Comparison of ENCODE assay signal across 8 mouse cellular contexts in the genomic region with DNA sequence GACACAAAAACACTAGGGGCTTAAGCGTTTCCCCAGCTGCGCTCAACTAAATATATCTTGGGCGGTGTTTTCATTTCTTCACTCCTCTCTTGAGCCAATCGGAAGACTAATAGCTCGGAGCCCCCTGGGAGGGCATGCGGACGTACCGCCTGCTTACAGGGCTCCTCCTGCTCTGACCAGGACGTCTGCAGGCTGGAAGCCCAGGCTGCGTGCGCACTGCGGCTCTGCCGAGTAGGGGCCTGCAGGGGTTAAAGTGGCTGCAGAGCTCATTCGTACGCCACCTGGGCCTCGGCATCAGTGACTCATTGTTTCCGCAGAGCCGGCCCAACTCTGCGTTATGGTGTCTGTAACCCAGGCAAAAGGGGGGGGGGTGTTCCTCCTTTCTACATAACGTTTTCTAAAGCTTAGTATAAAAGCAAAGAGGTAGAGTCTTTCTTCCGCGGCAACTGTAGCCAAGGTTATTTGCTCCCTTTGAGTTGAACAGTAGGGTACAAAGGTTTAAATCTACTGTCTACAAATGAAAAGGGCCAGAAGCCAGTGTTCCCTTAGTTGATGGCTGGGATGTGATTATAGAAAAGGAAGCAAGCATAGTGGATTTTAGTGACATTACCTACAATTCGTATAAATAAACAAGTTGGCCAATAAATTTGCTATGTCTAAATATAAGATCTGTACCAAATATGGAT. TPM values are rescaled to one million over a fixed set of nuclear protein-coding genes. Genes with fewer than 3 reads are reported as not detected.
DNase-seq lines count a peak whose midpoint lies in the region; ATAC-seq and TF ChIP-seq lines count a peak whose summit lies in the region.

No protein-coding gene starts in this region.

- peak; percentile 99 for ATAC-seq in forebrain, embryonic 11.5 days (replicated peaks; ENCODE audit: low FRiP score)
- peak; percentile 99 for ATAC-seq in heart, embryonic 16.5 days (replicated peaks; ENCODE audit: extremely low read depth, insufficient read depth, low FRiP score)
- peak; percentile 97 for ATAC-seq in liver, postnatal 0 days
- ATAC-seq in neural tube, embryonic 13.5 days (ENCODE audit: low read depth) = peak; percentile 97

- TF ChIP-seq CTCF in liver, postnatal 0 days (IDR thresholded peaks at IDR 0.05; ENCODE audit: low read depth) = no peak
- TF ChIP-seq CTCF in testis, adult 2 months (IDR thresholded peaks at IDR 0.05; ENCODE audit: control insufficient read depth, insufficient read depth, insufficient replicate concordance, low read depth, low read length) = no peak

- peaks cover 10% of the 10 kb centered on the region; the same call in 1 of the 2 replicates for H3K4me1 ChIP-seq in forebrain, embryonic 11.5 days (replicated peaks; ENCODE audit: control insufficient read depth, insufficient read depth, low read length)
- peaks cover 29% of the 10 kb centered on the region for H3K4me1 ChIP-seq in heart, embryonic 16.5 days (ENCODE audit: control insufficient read depth, insufficient read depth, low read length)
- H3K4me1 ChIP-seq in liver, postnatal 0 days (ENCODE audit: insufficient read depth) = peaks cover 37% of the 10 kb centered on the region
- peaks cover 49% of the 10 kb centered on the region for H3K4me1 ChIP-seq in neural tube, embryonic 13.5 days (replicated peaks)
- H3K4me1 ChIP-seq in testis, adult 2 months (ENCODE audit: control insufficient read depth, insufficient read depth, low read length) = no peaks in the 10 kb centered on the region; the same call in none of the 2 replicates

- H3K27ac ChIP-seq in forebrain, embryonic 11.5 days (ENCODE audit: low read depth, low read length) = peak overlapping the region; percentile 87
- peak overlapping the region; percentile 99 for H3K27ac ChIP-seq in heart, embryonic 16.5 days (ENCODE audit: low read length)
- peak overlapping the region; percentile 83 for H3K27ac ChIP-seq in liver, postnatal 0 days (ENCODE audit: low read depth)
- H3K27ac ChIP-seq in neural tube, embryonic 13.5 days (replicated peaks) = peak overlapping the region; percentile 92
- H3K27ac ChIP-seq in testis, adult 2 months (ENCODE audit: control insufficient read depth, insufficient read depth, low read depth, low read length) = peak overlapping the region; percentile 69

- H3K4me3 ChIP-seq in forebrain, embryonic 11.5 days (ENCODE audit: low read depth, low read length) = peak overlapping the region; percentile 20
- peak overlapping the region; percentile 45 for H3K4me3 ChIP-seq in heart, embryonic 16.5 days (ENCODE audit: low read length)
- H3K4me3 ChIP-seq in liver, postnatal 0 days (ENCODE audit: low read depth, low read length) = peak overlapping the region; percentile 41
- H3K4me3 ChIP-seq in neural tube, embryonic 13.5 days = peak overlapping the region; percentile 31
- H3K4me3 ChIP-seq in testis, adult 2 months (ENCODE audit: control insufficient read depth, low read depth, low read length) = peak overlapping the region; percentile 15

- peak; percentile 61; the same call in 1 of the 2 replicates for TF ChIP-seq EP300 in liver, postnatal 0 days (IDR thresholded peaks at IDR 0.05; ENCODE audit: low read depth)

- no peak for TF ChIP-seq POLR2A in testis, adult 2 months (IDR thresholded peaks at IDR 0.05; ENCODE audit: control insufficient read depth, low read depth, low read length)

- peak; percentile 77 to 78 for DNase-seq in CD8-positive naive resting alpha-beta T cell, adult 2 months (ENCODE audit: low read depth in 2 of 2, low spot score in 2 of 2)
- DNase-seq in c-Kit-positive CD71-negative TER-119-negative erythroid progenitor cells, embryonic 14.5 days (ENCODE audit: low read depth) = peak; percentile 94
- DNase-seq in forebrain, embryonic 11.5 days (ENCODE audit: low spot score) = peak; percentile 97
- peak; percentile 92 to 93 for DNase-seq in kidney, postnatal 36 days
- DNase-seq in liver, postnatal 0 days = peak; percentile 91

- H3K27me3 ChIP-seq in forebrain, embryonic 11.5 days (ENCODE audit: control insufficient read depth, insufficient read depth, low read length) = no peaks in the 10 kb centered on the region
- no peaks in the 10 kb centered on the region for H3K27me3 ChIP-seq in heart, embryonic 16.5 days (ENCODE audit: control insufficient read depth, insufficient read depth, low read length)
- no peaks in the 10 kb centered on the region for H3K27me3 ChIP-seq in liver, postnatal 0 days (ENCODE audit: insufficient read depth, low read length)
- H3K27me3 ChIP-seq in neural tube, embryonic 13.5 days = no peaks in the 10 kb centered on the region
- H3K27me3 ChIP-seq in testis, adult 2 months (ENCODE audit: control insufficient read depth, insufficient read depth, low read length) = no peaks in the 10 kb centered on the region

- WGBS in forebrain, embryonic 11.5 days = 2% methylated on average over 23 of the region's 23 CpGs
- WGBS in heart, embryonic 16.5 days = 2% methylated on average over 23 of the region's 23 CpGs
- under 1% methylated on average over 23 of the region's 23 CpGs for WGBS in liver, postnatal 0 days (ENCODE audit: insufficient replicate concordance)
- 4% methylated on average over 23 of the region's 23 CpGs for WGBS in neural tube, embryonic 13.5 days

- H3K9me3 ChIP-seq in forebrain, embryonic 11.5 days (ENCODE audit: control insufficient read depth, low read length) = no peaks in the 10 kb centered on the region
- peaks cover 5% of the 10 kb centered on the region; the same call in 1 of the 2 replicates for H3K9me3 ChIP-seq in heart, embryonic 16.5 days (replicated peaks; ENCODE audit: control insufficient read depth, low read length)
- H3K9me3 ChIP-seq in liver, postnatal 0 days (ENCODE audit: low read length) = no peaks in the 10 kb centered on the region
- H3K9me3 ChIP-seq in neural tube, embryonic 13.5 days = no peaks in the 10 kb centered on the region

- H3K9ac ChIP-seq in forebrain, embryonic 11.5 days (ENCODE audit: low read length) = peak overlapping the region; percentile 50; the same call in 1 of the 2 replicates
- peak overlapping the region; percentile 75 for H3K9ac ChIP-seq in heart, embryonic 16.5 days (ENCODE audit: low read length)
- peak overlapping the region; percentile 53 for H3K9ac ChIP-seq in liver, postnatal 0 days (replicated peaks)
- peak overlapping the region; percentile 64 for H3K9ac ChIP-seq in neural tube, embryonic 13.5 days

- no peaks in the 10 kb centered on the region for H3K36me3 ChIP-seq in forebrain, embryonic 11.5 days (ENCODE audit: control insufficient read depth, insufficient read depth, low read length)
- H3K36me3 ChIP-seq in heart, embryonic 16.5 days (ENCODE audit: control insufficient read depth, insufficient read depth) = no peaks in the 10 kb centered on the region
- H3K36me3 ChIP-seq in liver, postnatal 0 days (replicated peaks; ENCODE audit: insufficient read depth, low read length) = no peaks in the 10 kb centered on the region
- H3K36me3 ChIP-seq in neural tube, embryonic 13.5 days = no peaks in the 10 kb centered on the region
- no peaks in the 10 kb centered on the region for H3K36me3 ChIP-seq in testis, adult 2 months (ENCODE audit: control insufficient read depth, insufficient read depth, low read length)

- peak overlapping the region; percentile 53 for H3K4me2 ChIP-seq in forebrain, embryonic 11.5 days (ENCODE audit: low read depth, low read length, severe bottlenecking)
- H3K4me2 ChIP-seq in heart, embryonic 16.5 days (ENCODE audit: low read depth, low read length) = peak overlapping the region; percentile 75
- peak overlapping the region; percentile 75 for H3K4me2 ChIP-seq in liver, postnatal 0 days (ENCODE audit: low read depth, low read length)
- H3K4me2 ChIP-seq in neural tube, embryonic 13.5 days = peak overlapping the region; percentile 62

RNA-seq across cellular contexts. Expression of a gene that starts 53.7 kb away (rescaled TPM):
- polyA plus RNA-seq in forebrain, embryonic 11.5 days (2014; fragmentation: Nextera tagmentation; extraction: Ambion mirVana) = 61.0 and 66.1 TPM in 2 replicates
- 33.1 and 36.5 TPM in 2 replicates for polyA plus RNA-seq in heart, embryonic 16.5 days (2015; fragmentation: Nextera tagmentation; extraction: Ambion mirVana)
- polyA plus RNA-seq in liver, postnatal 0 days (2015; fragmentation: Nextera tagmentation; extraction: Ambion mirVana) = 14.1 and 17.2 TPM in 2 replicates
- polyA plus RNA-seq in neural tube, embryonic 13.5 days (2015; fragmentation: Nextera tagmentation; extraction: Ambion mirVana) = 34.6 and 45.5 TPM in 2 replicates
- polyA plus RNA-seq in testis, adult 2 months (2012; rRNA removed) = 17.7 and 20.6 TPM in 2 replicates

Comparison
In these comparisons a context has a peak if more than half of its experiments do, and no peak if none do; other contexts are left out.
1. Peak in every context shown above with its lines: DNase-seq, ATAC-seq, H3K4me3 ChIP-seq and H3K27ac ChIP-seq.